ENCODE assay signal across 9 mouse cellular contexts in genomic region chr17:11912872-11913365, GRCm38 (mm10).
DNase-seq lines count a peak whose midpoint lies in the region; ATAC-seq lines count a peak whose summit lies in the region.
"Had no signal": no experiment of that assay in that cellular context is flagged by ENCODE, and none has a peak within 500 bp of the region (broad histone marks: within the 10 kb centered on the region; RNA-seq: fewer than 3 reads in every experiment).

No protein-coding gene starts in this region.

- peak; percentile 69 for ATAC-seq in forebrain, embryonic 15.5 days (replicated peaks)
- ATAC-seq in intestine, embryonic 16.5 days = no peak
- ATAC-seq in midbrain, embryonic 11.5 days (ENCODE audit: low FRiP score) = peak; percentile 59

- WGBS in heart, embryonic 10.5 days = 2% methylated on average over 19 of the region's 19 CpGs
- WGBS in forebrain, embryonic 15.5 days = 1% methylated on average over 19 of the region's 19 CpGs
- WGBS in intestine, embryonic 16.5 days = 2% methylated on average over 19 of the region's 19 CpGs
- WGBS in midbrain, embryonic 11.5 days = 1% methylated on average over 19 of the region's 19 CpGs

- peaks cover 49% of the 10 kb centered on the region; the same call in 1 of the 2 replicates for H3K27me3 ChIP-seq in heart, embryonic 10.5 days (ENCODE audit: insufficient read depth, poor library complexity, severe bottlenecking)
- no peaks in the 10 kb centered on the region for H3K27me3 ChIP-seq in forebrain, embryonic 15.5 days
- H3K27me3 ChIP-seq in intestine, embryonic 16.5 days (replicated peaks; ENCODE audit: control insufficient read depth, insufficient read depth, low read length) = peaks cover 13% of the 10 kb centered on the region; the same call in 1 of the 2 replicates
- peaks cover 4% of the 10 kb centered on the region; the same call in 1 of the 2 replicates for H3K27me3 ChIP-seq in midbrain, embryonic 11.5 days (ENCODE audit: control insufficient read depth, insufficient read depth, low read length)

- peaks cover 2% of the 10 kb centered on the region; the same call in 1 of the 2 replicates for H3K4me1 ChIP-seq in heart, embryonic 10.5 days
- peaks cover 29% of the 10 kb centered on the region for H3K4me1 ChIP-seq in forebrain, embryonic 15.5 days
- 0 out of 2 replicates have a peak, but pooled peaks cover 3% of the 10 kb centered on the region for H3K4me1 ChIP-seq in intestine, embryonic 16.5 days (ENCODE audit: control insufficient read depth, insufficient read depth, low read length)
- peaks cover 4% of the 10 kb centered on the region for H3K4me1 ChIP-seq in midbrain, embryonic 11.5 days (ENCODE audit: control insufficient read depth, insufficient read depth, low read length)

- H3K9ac ChIP-seq in forebrain, embryonic 15.5 days (replicated peaks) = peak overlapping the region; percentile 2; the same call in 1 of the 2 replicates
- H3K9ac ChIP-seq in intestine, embryonic 16.5 days (ENCODE audit: low read depth, low read length) = no peak overlapping the region
- no peak overlapping the region; the same call in 1 of the 2 replicates for H3K9ac ChIP-seq in midbrain, embryonic 11.5 days (ENCODE audit: low read length)

- H3K9me3 ChIP-seq in heart, embryonic 10.5 days = no peaks in the 10 kb centered on the region
- no peaks in the 10 kb centered on the region for H3K9me3 ChIP-seq in forebrain, embryonic 15.5 days
- no peaks in the 10 kb centered on the region for H3K9me3 ChIP-seq in intestine, embryonic 16.5 days (ENCODE audit: control insufficient read depth, low read length)
- no peaks in the 10 kb centered on the region for H3K9me3 ChIP-seq in midbrain, embryonic 11.5 days (ENCODE audit: control insufficient read depth, low read length)

- H3K4me2 ChIP-seq in forebrain, embryonic 15.5 days (replicated peaks) = peak overlapping the region; percentile 39
- H3K4me2 ChIP-seq in intestine, embryonic 16.5 days (ENCODE audit: low read depth, low read length) = peak overlapping the region; percentile 46
- peak overlapping the region; percentile 43 for H3K4me2 ChIP-seq in midbrain, embryonic 11.5 days

- peak overlapping the region; percentile 54 for H3K4me3 ChIP-seq in heart, embryonic 10.5 days
- peak overlapping the region; percentile 14 for H3K4me3 ChIP-seq in forebrain, embryonic 15.5 days
- H3K4me3 ChIP-seq in intestine, embryonic 16.5 days (ENCODE audit: low read length) = peak overlapping the region; percentile 20
- no peak overlapping the region; the same call in 1 of the 2 replicates for H3K4me3 ChIP-seq in midbrain, embryonic 11.5 days (ENCODE audit: low read depth, low read length)
- H3K4me3 ChIP-seq: erythroblast, embryonic 14.5 days had no signal

- H3K36me3 ChIP-seq in heart, embryonic 10.5 days = no peaks in the 10 kb centered on the region
- H3K36me3 ChIP-seq in forebrain, embryonic 15.5 days = no peaks in the 10 kb centered on the region
- H3K36me3 ChIP-seq in intestine, embryonic 16.5 days (ENCODE audit: control insufficient read depth, insufficient read depth, low read length) = no peaks in the 10 kb centered on the region
- no peaks in the 10 kb centered on the region for H3K36me3 ChIP-seq in midbrain, embryonic 11.5 days (ENCODE audit: control insufficient read depth, insufficient read depth, low read length)

- DNase-seq in heart, embryonic 10.5 days (ENCODE audit: low spot score) = no peak
- DNase-seq in heart, postnatal 25 days (ENCODE audit: low spot score) = no peak
- DNase-seq in cerebellum, adult 11 months = peak; percentile 33
- peak; percentile 94 for DNase-seq in midbrain, embryonic 11.5 days (ENCODE audit: low spot score, missing footprints)
- no peak for DNase-seq in spleen, postnatal 4 days (ENCODE audit: low spot score in 2 of 2)
- DNase-seq in gastrocnemius, postnatal 10 days = no peak

- intact Hi-C loops in heart, postnatal 25 days (cut with DNase I) = no loop called here

- H3K27ac ChIP-seq in heart, embryonic 10.5 days = 0 out of 2 replicates have a peak overlapping the region, but pooled peaks have one; percentile 22
- H3K27ac ChIP-seq in forebrain, embryonic 15.5 days (replicated peaks) = peak overlapping the region; percentile 20; the same call in 1 of the 2 replicates
- no peak overlapping the region for H3K27ac ChIP-seq in intestine, embryonic 16.5 days (ENCODE audit: low read length)
- no peak overlapping the region for H3K27ac ChIP-seq in midbrain, embryonic 11.5 days (ENCODE audit: low read depth, low read length)

Comparison
In these comparisons a context has a peak if more than half of its experiments do, and no peak if none do; other contexts are left out.
1. DNase-seq: peak in cerebellum, adult 11 months (single experiment) and midbrain, embryonic 11.5 days (single experiment); none in heart, embryonic 10.5 days (single experiment), heart, postnatal 25 days (single experiment), spleen, postnatal 4 days (0 of 2) and gastrocnemius, postnatal 10 days (single experiment).
2. H3K27ac ChIP-seq: peak in heart, embryonic 10.5 days (single experiment) and forebrain, embryonic 15.5 days (single experiment); none in intestine, embryonic 16.5 days (single experiment) and midbrain, embryonic 11.5 days (single experiment).
3. Peak in every context shown above with its lines, with median percentiles within 50 percentile points of each other: H3K4me2 ChIP-seq.